Mouse (Mus musculus) hindbrain, embryonic 14.5 days (tissue): Measurements from ENCODE around the gene Arntl. TPM values are rescaled to one million over a fixed set of nuclear protein-coding genes. Genes with fewer than 3 reads are reported as not detected.

Source experiments
- ATAC-seq: fragments of 200-750 bp; cut with Nextera tagmentation; 2 replicates; pipeline ENCODE4 v1.8.0; 2017; ENCODE audit warnings: moderate number of reproducible peaks, mild to moderate bottlenecking, moderate TSS enrichment, moderate library complexity; ENCODE audit not compliant: low FRiP score
- DNase-seq: peaks from one replicate; pipeline ENCODE4 v3.0.0-alpha.2; 2015; ENCODE audit warnings: low spot score
- H3K27ac ChIP-seq: fragments of 300-500 bp; sonication (generic); 2 replicates; pipeline ENCODE4 v1.5.1; 2014; ENCODE audit warnings: mild to moderate bottlenecking, moderate library complexity
- H3K27me3 ChIP-seq: fragments of 300-500 bp; sonication (generic); 2 replicates; pipeline ENCODE4 v1.6.1; 2014; ENCODE audit warnings: mild to moderate bottlenecking, low read length, mixed read lengths; ENCODE audit not compliant: control insufficient read depth, insufficient read depth
- H3K36me3 ChIP-seq: fragments of 300-500 bp; sonication (generic); replicated peaks from 2 replicates; pipeline ENCODE4 v1.6.1; 2014; ENCODE audit not compliant: control insufficient read depth, insufficient read depth
- H3K4me1 ChIP-seq: fragments of 300-500 bp; sonication (generic); replicated peaks from 2 replicates; pipeline ENCODE4 v1.6.1; 2014; ENCODE audit warnings: antibody characterized with exemption, low read length, mixed read lengths; ENCODE audit not compliant: control insufficient read depth, insufficient read depth
- H3K4me2 ChIP-seq: fragments of 300-500 bp; sonication (generic); replicated peaks from 2 replicates; pipeline ENCODE4 v1.6.1; 2014; ENCODE audit warnings: mild to moderate bottlenecking, moderate library complexity
- H3K4me3 ChIP-seq: fragments of 300-500 bp; sonication (generic); replicated peaks from 2 replicates; pipeline ENCODE4 v1.5.1; 2014; ENCODE audit warnings: mild to moderate bottlenecking, low read length
- H3K9ac ChIP-seq: fragments of 300-500 bp; sonication (generic); 2 replicates; pipeline ENCODE4 v1.6.1; 2014
- H3K9me3 ChIP-seq: fragments of 300-500 bp; sonication (generic); 2 replicates; pipeline ENCODE4 v1.6.1; 2016; ENCODE audit warnings: low read length; ENCODE audit not compliant: control insufficient read depth
- WGBS: fragments of 180-500 bp; shearing (Covaris S2); extraction: QIAGEN DNeasy Blood & Tissue Kit; methylation state at CpG from one replicate; pipeline ENCODE4 v1.1.7; 2014; 5-methylcytosine and 5-hydroxymethylcytosine counted together
- polyA plus RNA-seq: library from polyadenylated mRNA; unstranded; fragments of >200 nt; fragmentation: Nextera tagmentation; extraction: Ambion mirVana; gene quantifications from 2 replicates; pipeline ENCODE4 v1.2.1, GENCODE M21; 2014

Gene Arntl
- polyA plus RNA-seq, 1 experiment from 2014 or later, result 16.9 TPM

- ATAC-seq (no peak), DNase-seq (peak; percentile 38)
- Histone ChIP-seq H3K36me3 (no peaks in the 10 kb centered on the region), H3K4me1 (0 out of 2 replicates have a peak, but pooled peaks cover 9% of the 10 kb centered on the region), H3K27me3 (no peaks in the 10 kb centered on the region), H3K9me3 (no peaks in the 10 kb centered on the region), H3K4me2 (no peak overlapping the region), H3K9ac (no peak overlapping the region), H3K4me3 (no peak overlapping the region), H3K27ac (no peak overlapping the region)
- WGBS, result 63% methylated on average over 10 of the region's 10 CpGs
These were observed 63.3 kb downstream of the Arntl start for GRCm38 (mm10) chr7:113270551-113270950.

- H3K4me2 ChIP-seq, result no peak overlapping the region
- H3K4me1 ChIP-seq, result 0 out of 2 replicates have a peak, but pooled peaks cover 9% of the 10 kb centered on the region
- no peak for ATAC-seq
- H3K36me3 ChIP-seq, result no peaks in the 10 kb centered on the region
- H3K9ac ChIP-seq, result no peak overlapping the region
- DNase-seq, result no peak
- no peak overlapping the region for H3K27ac ChIP-seq
- H3K27me3 ChIP-seq, result no peaks in the 10 kb centered on the region
- WGBS, result 84% methylated on average over 2 of the region's 2 CpGs
- H3K9me3 ChIP-seq, result no peaks in the 10 kb centered on the region
- H3K4me3 ChIP-seq, result no peak overlapping the region
These were observed 63.7 kb downstream of the Arntl start for GRCm38 (mm10) chr7:113270991-113271390.

GRCm38 (mm10) chr7:113272338-113272997, 65.2 kb downstream of the Arntl start:
- H3K4me2 ChIP-seq, result no peak overlapping the region
- H3K36me3 ChIP-seq, result no peaks in the 10 kb centered on the region
- no peak overlapping the region for H3K4me3 ChIP-seq
- 80% methylated on average over 5 of the region's 6 CpGs for WGBS
- ATAC-seq, result peak; percentile 21; the same call in 1 of the 2 replicates
- H3K4me1 ChIP-seq, result 0 out of 2 replicates have a peak, but pooled peaks cover 9% of the 10 kb centered on the region
- H3K27me3 ChIP-seq, result no peaks in the 10 kb centered on the region
- DNase-seq, result no peak
- H3K9ac ChIP-seq, result no peak overlapping the region
- H3K9me3 ChIP-seq, result no peaks in the 10 kb centered on the region
- no peak overlapping the region for H3K27ac ChIP-seq

- H3K4me2 ChIP-seq, result no peak overlapping the region
- H3K9me3 ChIP-seq, result no peaks in the 10 kb centered on the region
- no peaks in the 10 kb centered on the region for H3K27me3 ChIP-seq
- H3K4me1 ChIP-seq, result no peaks in the 10 kb centered on the region
- no peak overlapping the region for H3K4me3 ChIP-seq
- WGBS, result 74% methylated on average over 2 of the region's 2 CpGs
- no peak for DNase-seq
- no peak for ATAC-seq
- H3K36me3 ChIP-seq, result no peaks in the 10 kb centered on the region
- no peak overlapping the region for H3K27ac ChIP-seq
- H3K9ac ChIP-seq, result no peak overlapping the region
These were observed 70.0 kb downstream of the Arntl start for GRCm38 (mm10) chr7:113277245-113277644.

GRCm38 (mm10) chr7:113278493-113278892, 71.2 kb downstream of the Arntl start:
- no peak overlapping the region for H3K27ac ChIP-seq
- H3K9me3 ChIP-seq, result no peaks in the 10 kb centered on the region
- no peak overlapping the region for H3K4me3 ChIP-seq
- 86% methylated on average over 4 of the region's 4 CpGs for WGBS
- no peak for DNase-seq
- ATAC-seq, result no peak
- H3K27me3 ChIP-seq, result no peaks in the 10 kb centered on the region
- H3K4me2 ChIP-seq, result no peak overlapping the region
- H3K4me1 ChIP-seq, result no peaks in the 10 kb centered on the region
- H3K36me3 ChIP-seq, result 0 out of 2 replicates have a peak, but pooled peaks cover 3% of the 10 kb centered on the region
- no peak overlapping the region for H3K9ac ChIP-seq

- Histone ChIP-seq H3K27me3 (no peaks in the 10 kb centered on the region), H3K4me3 (no peak overlapping the region), H3K36me3 (peaks cover 10% of the 10 kb centered on the region; the same call in 1 of the 2 replicates), H3K4me2 (no peak overlapping the region), H3K9me3 (no peaks in the 10 kb centered on the region), H3K9ac (no peak overlapping the region), H3K27ac (no peak overlapping the region), H3K4me1 (no peaks in the 10 kb centered on the region)
- 77% methylated on average over 2 of the region's 2 CpGs for WGBS
- DNase-seq (no peak), ATAC-seq (no peak)
These were observed 72.0 kb downstream of the Arntl start for GRCm38 (mm10) chr7:113279246-113279645.

GRCm38 (mm10) chr7:113285405-113285804, 78.1 kb downstream of the Arntl start:
- H3K4me3 ChIP-seq, result no peak overlapping the region
- ATAC-seq, result no peak
- 92% methylated on average over 2 of the region's 2 CpGs for WGBS

GRCm38 (mm10) chr7:113289211-113289610, 81.9 kb downstream of the Arntl start:
- ATAC-seq (no peak), DNase-seq (no peak)
- Histone ChIP-seq H3K4me2 (no peak overlapping the region), H3K4me1 (no peaks in the 10 kb centered on the region), H3K27ac (no peak overlapping the region), H3K9ac (no peak overlapping the region), H3K9me3 (no peaks in the 10 kb centered on the region), H3K36me3 (peaks cover 14% of the 10 kb centered on the region), H3K4me3 (no peak overlapping the region), H3K27me3 (no peaks in the 10 kb centered on the region)
- 78% methylated on average over 1 of the region's 1 CpGs for WGBS

More at GRCm38 (mm10) chr7:113285405-113285804, 78.1 kb downstream of the Arntl start:
- H3K9ac ChIP-seq, result no peak overlapping the region
- H3K27me3 ChIP-seq, result no peaks in the 10 kb centered on the region
- peaks cover 18% of the 10 kb centered on the region; the same call in 1 of the 2 replicates for H3K36me3 ChIP-seq
- H3K4me2 ChIP-seq, result no peak overlapping the region
- no peak overlapping the region for H3K27ac ChIP-seq
- no peaks in the 10 kb centered on the region for H3K9me3 ChIP-seq
- no peaks in the 10 kb centered on the region for H3K4me1 ChIP-seq
- no peak for DNase-seq

GRCm38 (mm10) chr7:113291741-113292140, 84.5 kb downstream of the Arntl start:
- H3K9me3 ChIP-seq, result no peaks in the 10 kb centered on the region
- 86% methylated on average over 5 of the region's 5 CpGs for WGBS
- ATAC-seq, result no peak
- H3K4me1 ChIP-seq, result peaks cover 9% of the 10 kb centered on the region; the same call in 1 of the 2 replicates
- H3K36me3 ChIP-seq, result peaks cover 5% of the 10 kb centered on the region
- no peak for DNase-seq
- no peak overlapping the region for H3K4me2 ChIP-seq
- no peak overlapping the region for H3K27ac ChIP-seq
- no peak overlapping the region for H3K4me3 ChIP-seq
- H3K9ac ChIP-seq, result no peak overlapping the region
- no peaks in the 10 kb centered on the region for H3K27me3 ChIP-seq
